Mouse (Mus musculus) heart, embryonic 11.5 days (tissue): ENCODE measurements at regions not wholly inside any gene's neighbourhood (a gene's known extent, or its start where the extent isn't known, plus 50 kb on each side); places are given as distances from the start of the nearest gene placed in this dataset.

Experiments
- ATAC-seq: fragments of 200-750 bp; cut with Nextera tagmentation; replicated peaks from 2 replicates; pipeline ENCODE4 v1.8.0; 2017; ENCODE audit warnings: moderate library complexity; ENCODE audit not compliant: insufficient number of reproducible peaks, low FRiP score, low TSS enrichment
- H3K27ac ChIP-seq: fragments of 300-500 bp; sonication (generic); 2 replicates; pipeline ENCODE4 v1.5.1; 2014; ENCODE audit warnings: mild to moderate bottlenecking, low read depth, low read length
- H3K27me3 ChIP-seq: fragments of 300-500 bp; sonication (generic); 2 replicates; pipeline ENCODE4 v1.6.1; 2014; ENCODE audit warnings: mild to moderate bottlenecking, low read length, mixed read lengths; ENCODE audit not compliant: control insufficient read depth, insufficient read depth
- H3K36me3 ChIP-seq: fragments of 300-500 bp; sonication (generic); 2 replicates; pipeline ENCODE4 v1.6.1; 2014; ENCODE audit warnings: mild to moderate bottlenecking, low read length, moderate library complexity, mixed read lengths; ENCODE audit not compliant: control insufficient read depth, insufficient read depth
- H3K4me1 ChIP-seq: fragments of 300-500 bp; sonication (generic); 2 replicates; pipeline ENCODE4 v1.6.1; 2014; ENCODE audit warnings: low read length; ENCODE audit not compliant: control insufficient read depth, insufficient read depth
- H3K4me2 ChIP-seq: fragments of 300-500 bp; sonication (generic); 2 replicates; pipeline ENCODE4 v1.6.1; 2014; ENCODE audit warnings: mild to moderate bottlenecking, moderate library complexity
- H3K4me3 ChIP-seq: fragments of 300-500 bp; sonication (generic); 2 replicates; pipeline ENCODE4 v1.5.1; 2014; ENCODE audit warnings: low read depth, low read length
- H3K9ac ChIP-seq: fragments of 300-500 bp; sonication (generic); 2 replicates; pipeline ENCODE4 v1.6.1; 2014; ENCODE audit warnings: mild to moderate bottlenecking, low read depth, low read length, moderate library complexity
- H3K9me3 ChIP-seq: fragments of 300-500 bp; sonication (generic); replicated peaks from 2 replicates; pipeline ENCODE4 v1.6.1; 2016; ENCODE audit warnings: low read length; ENCODE audit not compliant: control insufficient read depth
- WGBS: fragments of 180-500 bp; shearing (Covaris S2); extraction: QIAGEN DNeasy Blood & Tissue Kit; methylation state at CpG from one replicate; pipeline ENCODE4 v1.1.7; 2014; ENCODE audit not compliant: insufficient replicate concordance; 5-methylcytosine and 5-hydroxymethylcytosine counted together

- no peak overlapping the region for H3K4me2 ChIP-seq
- no peak overlapping the region for H3K4me3 ChIP-seq
- H3K36me3 ChIP-seq = no peaks in the 10 kb centered on the region
- H3K4me1 ChIP-seq = no peaks in the 10 kb centered on the region
- no peak for ATAC-seq
- no peaks in the 10 kb centered on the region for H3K27me3 ChIP-seq
- 77% methylated on average over 4 of the region's 4 CpGs for WGBS
- no peaks in the 10 kb centered on the region for H3K9me3 ChIP-seq
- no peak overlapping the region for H3K27ac ChIP-seq
- H3K9ac ChIP-seq = no peak overlapping the region
Measured at GRCm38 (mm10) chr5:119158171-119158570, 512.3 kb upstream of the Tbx3 start.

- H3K27ac ChIP-seq = no peak overlapping the region
- H3K9ac ChIP-seq = no peak overlapping the region
- no peak overlapping the region for H3K4me2 ChIP-seq
- no peaks in the 10 kb centered on the region for H3K9me3 ChIP-seq
- 85% methylated on average over 13 of the region's 13 CpGs for WGBS
- no peaks in the 10 kb centered on the region for H3K4me1 ChIP-seq
- H3K4me3 ChIP-seq = no peak overlapping the region
- no peaks in the 10 kb centered on the region for H3K36me3 ChIP-seq
- no peak for ATAC-seq
- no peaks in the 10 kb centered on the region for H3K27me3 ChIP-seq
Measured at GRCm38 (mm10) chr5:119162132-119162675, 508.3 kb upstream of the Tbx3 start.

- H3K36me3 ChIP-seq = no peaks in the 10 kb centered on the region
- 80% methylated on average over 17 of the region's 17 CpGs for WGBS
- H3K4me3 ChIP-seq = no peak overlapping the region
- H3K4me2 ChIP-seq = no peak overlapping the region
- no peak overlapping the region for H3K9ac ChIP-seq
- H3K9me3 ChIP-seq = no peaks in the 10 kb centered on the region
- no peak overlapping the region for H3K27ac ChIP-seq
- no peaks in the 10 kb centered on the region for H3K4me1 ChIP-seq
- no peaks in the 10 kb centered on the region for H3K27me3 ChIP-seq
- no peak for ATAC-seq
Measured at GRCm38 (mm10) chr5:119167718-119168117, 502.8 kb upstream of the Tbx3 start.

- H3K4me3 ChIP-seq = no peak overlapping the region
- H3K9me3 ChIP-seq = no peaks in the 10 kb centered on the region
- H3K27ac ChIP-seq = no peak overlapping the region
- H3K9ac ChIP-seq = no peak overlapping the region
- no peak overlapping the region for H3K4me2 ChIP-seq
- no peaks in the 10 kb centered on the region for H3K36me3 ChIP-seq
- WGBS = 90% methylated on average over 7 of the region's 7 CpGs
- no peak for ATAC-seq
- H3K27me3 ChIP-seq = no peaks in the 10 kb centered on the region
- H3K4me1 ChIP-seq = no peaks in the 10 kb centered on the region; the same call in 1 of the 2 replicates
Measured at GRCm38 (mm10) chr5:119169274-119169673, 501.2 kb upstream of the Tbx3 start.

- WGBS = 88% methylated on average over 1 of the region's 1 CpGs
- H3K4me2 ChIP-seq = no peak overlapping the region
- H3K36me3 ChIP-seq = no peaks in the 10 kb centered on the region
- H3K27ac ChIP-seq = no peak overlapping the region
- no peak overlapping the region for H3K4me3 ChIP-seq
- no peaks in the 10 kb centered on the region for H3K9me3 ChIP-seq
- no peak overlapping the region for H3K9ac ChIP-seq
- H3K27me3 ChIP-seq = no peaks in the 10 kb centered on the region
- ATAC-seq = no peak
- H3K4me1 ChIP-seq = no peaks in the 10 kb centered on the region; the same call in 1 of the 2 replicates
Measured at GRCm38 (mm10) chr5:119171626-119172025, 498.8 kb upstream of the Tbx3 start.

- no peaks in the 10 kb centered on the region for H3K4me1 ChIP-seq
- no peak overlapping the region for H3K9ac ChIP-seq
- no peak overlapping the region for H3K4me2 ChIP-seq
- H3K4me3 ChIP-seq = no peak overlapping the region
- H3K27me3 ChIP-seq = no peaks in the 10 kb centered on the region
- ATAC-seq = no peak
- 67% methylated on average over 9 of the region's 9 CpGs for WGBS
- no peaks in the 10 kb centered on the region for H3K36me3 ChIP-seq
- H3K9me3 ChIP-seq = no peaks in the 10 kb centered on the region
- H3K27ac ChIP-seq = no peak overlapping the region
Measured at GRCm38 (mm10) chr5:119178805-119179204, 491.7 kb upstream of the Tbx3 start.

- Histone ChIP-seq H3K36me3 (no peaks in the 10 kb centered on the region), H3K4me2 (no peak overlapping the region), H3K9me3 (no peaks in the 10 kb centered on the region), H3K4me1 (no peaks in the 10 kb centered on the region), H3K27ac (no peak overlapping the region), H3K4me3 (no peak overlapping the region), H3K9ac (no peak overlapping the region), H3K27me3 (no peaks in the 10 kb centered on the region)
- WGBS = 46% methylated on average over 5 of the region's 5 CpGs
- ATAC-seq = no peak
Measured at GRCm38 (mm10) chr5:119183545-119184047, 486.9 kb upstream of the Tbx3 start.

- Histone ChIP-seq H3K4me1 (no peaks in the 10 kb centered on the region), H3K36me3 (no peaks in the 10 kb centered on the region), H3K4me3 (no peak overlapping the region), H3K9me3 (no peaks in the 10 kb centered on the region; the same call in 1 of the 2 replicates), H3K9ac (no peak overlapping the region), H3K27me3 (no peaks in the 10 kb centered on the region), H3K4me2 (no peak overlapping the region), H3K27ac (no peak overlapping the region)
- 63% methylated on average over 3 of the region's 3 CpGs for WGBS
- no peak for ATAC-seq
Measured at GRCm38 (mm10) chr5:119186611-119187010, 483.9 kb upstream of the Tbx3 start.

GRCm38 (mm10) chr5:119188476-119188875 is 482.0 kb upstream of the Tbx3 start:
- no peak overlapping the region for H3K9ac ChIP-seq
- H3K27ac ChIP-seq = no peak overlapping the region
- no peak for ATAC-seq
- H3K4me1 ChIP-seq = no peaks in the 10 kb centered on the region
- H3K4me3 ChIP-seq = no peak overlapping the region
- no peaks in the 10 kb centered on the region for H3K36me3 ChIP-seq
- no peak overlapping the region for H3K4me2 ChIP-seq
- 60% methylated on average over 6 of the region's 6 CpGs for WGBS
- H3K9me3 ChIP-seq = no peaks in the 10 kb centered on the region; the same call in 1 of the 2 replicates
- H3K27me3 ChIP-seq = no peaks in the 10 kb centered on the region
